Mouse (Mus musculus): ENCODE data around the gene Syt3. TPM values are rescaled to one million over a fixed set of nuclear protein-coding genes. Genes with fewer than 3 reads are reported as not detected.

Gene Syt3
- polyA plus RNA-seq, 1 experiment from 2014 or later: 1.5 TPM

GRCm38 (mm10) chr7:44343459-44344015 is 40.4 kb upstream of the Syt3 start:
- Histone ChIP-seq H3K4me3 (replicated peaks; ENCODE audit: low read length) (no peak overlapping the region), H3K4me2 (ENCODE audit: low read depth, low read length) (no peak overlapping the region), H3K27ac (ENCODE audit: low read length) (no peak overlapping the region), H3K27me3 (ENCODE audit: control insufficient read depth, insufficient read depth, low read length) (peaks cover 2% of the 10 kb centered on the region; the same call in 1 of the 2 replicates), H3K9me3 (replicated peaks; ENCODE audit: control insufficient read depth, low read length) (no peaks in the 10 kb centered on the region), H3K9ac (ENCODE audit: low read length) (no peak overlapping the region), H3K36me3 (ENCODE audit: control insufficient read depth, insufficient read depth, low read length) (no peaks in the 10 kb centered on the region), H3K4me1 (ENCODE audit: control insufficient read depth, insufficient read depth, low read length) (no peaks in the 10 kb centered on the region)
- WGBS: 23% methylated on average over 11 of the region's 11 CpGs
- peak; percentile 26; the same call in 1 of the 2 replicates for ATAC-seq (ENCODE audit: insufficient read depth, low FRiP score)

- Histone ChIP-seq H3K36me3 (ENCODE audit: control insufficient read depth, insufficient read depth, low read length) (no peaks in the 10 kb centered on the region), H3K27me3 (ENCODE audit: control insufficient read depth, insufficient read depth, low read length) (peaks cover 6% of the 10 kb centered on the region; the same call in 1 of the 2 replicates), H3K4me3 (replicated peaks; ENCODE audit: low read length) (no peak overlapping the region), H3K4me2 (ENCODE audit: low read depth, low read length) (no peak overlapping the region), H3K27ac (ENCODE audit: low read length) (no peak overlapping the region), H3K9ac (ENCODE audit: low read length) (no peak overlapping the region), H3K9me3 (replicated peaks; ENCODE audit: control insufficient read depth, low read length) (no peaks in the 10 kb centered on the region), H3K4me1 (ENCODE audit: control insufficient read depth, insufficient read depth, low read length) (no peaks in the 10 kb centered on the region)
- 70% methylated on average over 12 of the region's 12 CpGs for WGBS
- ATAC-seq (ENCODE audit: insufficient read depth, low FRiP score): no peak
Observed at GRCm38 (mm10) chr7:44344622-44345021, 39.3 kb upstream of the Syt3 start.

- no peaks in the 10 kb centered on the region for H3K9me3 ChIP-seq (replicated peaks; ENCODE audit: control insufficient read depth, low read length)
- no peak overlapping the region for H3K27ac ChIP-seq (ENCODE audit: low read length)
- H3K4me3 ChIP-seq (replicated peaks; ENCODE audit: low read length): no peak overlapping the region
- ATAC-seq (ENCODE audit: insufficient read depth, low FRiP score): no peak
- H3K4me2 ChIP-seq (ENCODE audit: low read depth, low read length): no peak overlapping the region
- H3K9ac ChIP-seq (ENCODE audit: low read length): no peak overlapping the region
- peaks cover 17% of the 10 kb centered on the region; the same call in 1 of the 2 replicates for H3K4me1 ChIP-seq (ENCODE audit: control insufficient read depth, insufficient read depth, low read length)
- H3K36me3 ChIP-seq (ENCODE audit: control insufficient read depth, insufficient read depth, low read length): no peaks in the 10 kb centered on the region
- H3K27me3 ChIP-seq (ENCODE audit: control insufficient read depth, insufficient read depth, low read length): peaks cover 38% of the 10 kb centered on the region
- WGBS: 28% methylated on average over 3 of the region's 3 CpGs
Observed at GRCm38 (mm10) chr7:44349043-44349442, 34.9 kb upstream of the Syt3 start.

- peak; percentile 47; the same call in 1 of the 2 replicates for ATAC-seq (ENCODE audit: insufficient read depth, low FRiP score)
- Histone ChIP-seq H3K36me3 (ENCODE audit: control insufficient read depth, insufficient read depth, low read length) (no peaks in the 10 kb centered on the region), H3K4me2 (ENCODE audit: low read depth, low read length) (peak overlapping the region; percentile 56), H3K4me3 (replicated peaks; ENCODE audit: low read length) (peak overlapping the region; percentile 32), H3K9me3 (replicated peaks; ENCODE audit: control insufficient read depth, low read length) (no peaks in the 10 kb centered on the region), H3K4me1 (ENCODE audit: control insufficient read depth, insufficient read depth, low read length) (peaks cover 17% of the 10 kb centered on the region; the same call in 1 of the 2 replicates), H3K27ac (ENCODE audit: low read length) (no peak overlapping the region), H3K9ac (ENCODE audit: low read length) (peak overlapping the region; percentile 38; the same call in 1 of the 2 replicates), H3K27me3 (ENCODE audit: control insufficient read depth, insufficient read depth, low read length) (peaks cover 59% of the 10 kb centered on the region)
- WGBS: 4% methylated on average over 25 of the region's 25 CpGs
Observed at GRCm38 (mm10) chr7:44350957-44351711, 32.8 kb upstream of the Syt3 start.

DNA sequence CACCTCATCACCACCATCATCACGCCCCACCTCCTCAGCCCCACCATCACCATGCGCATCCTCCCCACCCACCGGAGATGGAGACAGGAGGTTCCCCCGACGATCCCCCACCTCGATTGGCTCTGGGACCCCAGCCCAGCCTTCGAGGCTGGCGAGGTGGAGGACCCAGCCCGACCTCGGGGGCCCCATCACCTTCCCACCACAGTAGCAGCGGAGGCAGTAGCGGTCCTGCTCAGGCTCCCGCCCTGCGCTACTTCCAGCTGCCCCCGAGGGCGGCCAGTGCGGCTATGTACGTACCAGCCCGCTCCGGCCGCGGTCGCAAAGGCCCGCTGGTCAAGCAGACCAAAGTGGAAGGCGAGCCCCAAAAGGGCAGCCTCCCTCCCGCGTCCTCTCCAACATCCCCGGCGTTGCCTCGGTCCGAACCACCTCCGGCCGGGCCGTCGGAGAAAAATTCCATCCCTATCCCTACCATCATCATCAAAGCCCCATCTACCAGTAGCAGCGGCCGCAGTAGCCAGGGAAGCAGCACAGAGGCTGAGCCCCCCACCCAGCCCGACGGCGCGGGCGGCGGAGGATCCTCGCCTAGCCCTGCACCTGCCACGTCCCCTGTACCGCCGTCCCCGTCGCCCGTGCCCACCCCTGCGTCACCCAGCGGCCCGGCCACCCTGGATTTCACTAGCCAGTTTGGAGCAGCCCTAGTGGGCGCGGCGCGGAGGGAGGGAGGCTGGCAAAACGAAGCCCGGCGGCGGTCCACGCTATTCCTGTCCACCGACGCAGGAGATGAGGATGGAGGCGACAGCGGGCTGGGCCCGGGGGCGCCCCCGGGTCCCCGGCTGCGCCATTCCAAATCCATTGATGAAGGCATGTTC is 31.8 kb upstream of the Syt3 start:
- H3K4me1 ChIP-seq (ENCODE audit: control insufficient read depth, insufficient read depth, low read length): peaks cover 21% of the 10 kb centered on the region; the same call in 1 of the 2 replicates
- no peak overlapping the region for H3K4me2 ChIP-seq (ENCODE audit: low read depth, low read length)
- peak overlapping the region; percentile 5; the same call in 1 of the 2 replicates for H3K9ac ChIP-seq (ENCODE audit: low read length)
- H3K9me3 ChIP-seq (replicated peaks; ENCODE audit: control insufficient read depth, low read length): no peaks in the 10 kb centered on the region
- peaks cover 68% of the 10 kb centered on the region for H3K27me3 ChIP-seq (ENCODE audit: control insufficient read depth, insufficient read depth, low read length)
- H3K36me3 ChIP-seq (ENCODE audit: control insufficient read depth, insufficient read depth, low read length): no peaks in the 10 kb centered on the region
- 5% methylated on average over 71 of the region's 71 CpGs for WGBS
- H3K4me3 ChIP-seq (replicated peaks; ENCODE audit: low read length): no peak overlapping the region
- no peak overlapping the region for H3K27ac ChIP-seq (ENCODE audit: low read length)
- ATAC-seq (ENCODE audit: insufficient read depth, low FRiP score): no peak

- 0 out of 2 replicates have a peak overlapping the region, but pooled peaks have one; percentile 5 for H3K4me2 ChIP-seq (ENCODE audit: low read depth, low read length)
- 3% methylated on average over 68 of the region's 71 CpGs for WGBS
Observed at GRCm38 (mm10) chr7:44352750-44353600, 30.9 kb upstream of the Syt3 start.

DNA sequence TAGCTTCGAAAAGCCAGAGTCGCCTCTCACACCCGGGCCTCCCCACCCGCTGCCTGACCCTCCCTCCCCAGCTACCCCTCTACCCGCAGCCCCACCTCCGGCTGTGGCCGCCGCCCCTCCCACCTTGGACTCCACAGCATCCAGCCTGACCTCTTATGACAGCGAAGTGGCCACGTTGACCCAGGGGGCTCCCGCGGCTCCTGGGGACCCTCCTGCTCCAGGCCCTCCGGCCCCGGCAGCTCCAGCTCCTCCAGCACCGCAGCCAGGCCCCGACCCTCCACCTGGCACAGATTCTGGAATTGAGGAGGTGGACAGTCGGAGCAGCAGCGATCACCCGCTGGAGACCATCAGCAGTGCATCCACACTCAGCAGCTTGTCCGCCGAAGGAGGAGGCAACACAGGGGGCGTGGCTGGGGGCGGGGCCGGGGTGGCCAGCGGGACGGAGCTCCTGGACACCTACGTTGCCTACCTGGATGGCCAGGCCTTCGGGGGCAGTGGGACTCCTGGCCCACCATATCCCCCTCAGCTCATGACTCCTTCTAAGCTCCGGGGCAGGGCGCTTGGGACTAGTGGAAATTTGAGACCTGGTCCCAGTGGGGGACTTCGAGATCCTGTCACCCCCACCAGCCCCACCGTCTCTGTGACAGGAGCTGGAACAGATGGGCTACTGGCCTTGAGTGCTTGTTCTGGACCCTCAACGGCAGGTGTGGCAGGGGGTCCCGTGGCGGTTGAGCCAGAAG is 30.1 kb upstream of the Syt3 start:
- ATAC-seq (ENCODE audit: insufficient read depth, low FRiP score): no peak
- Histone ChIP-seq H3K4me1 (ENCODE audit: control insufficient read depth, insufficient read depth, low read length) (peaks cover 21% of the 10 kb centered on the region; the same call in 1 of the 2 replicates), H3K27ac (ENCODE audit: low read length) (no peak overlapping the region), H3K4me2 (ENCODE audit: low read depth, low read length) (0 out of 2 replicates have a peak overlapping the region, but pooled peaks have one; percentile 3), H3K4me3 (replicated peaks; ENCODE audit: low read length) (0 out of 2 replicates have a peak overlapping the region, but pooled peaks have one; percentile 8), H3K36me3 (ENCODE audit: control insufficient read depth, insufficient read depth, low read length) (no peaks in the 10 kb centered on the region), H3K27me3 (ENCODE audit: control insufficient read depth, insufficient read depth, low read length) (peaks cover 82% of the 10 kb centered on the region), H3K9ac (ENCODE audit: low read length) (no peak overlapping the region), H3K9me3 (replicated peaks; ENCODE audit: control insufficient read depth, low read length) (no peaks in the 10 kb centered on the region)
- 1% methylated on average over 35 of the region's 35 CpGs for WGBS

More at GRCm38 (mm10) chr7:44352750-44353600, 30.9 kb upstream of the Syt3 start:
- H3K9me3 ChIP-seq (replicated peaks; ENCODE audit: control insufficient read depth, low read length): no peaks in the 10 kb centered on the region
- H3K36me3 ChIP-seq (ENCODE audit: control insufficient read depth, insufficient read depth, low read length): no peaks in the 10 kb centered on the region
- ATAC-seq (ENCODE audit: insufficient read depth, low FRiP score): no peak
- peaks cover 77% of the 10 kb centered on the region for H3K27me3 ChIP-seq (ENCODE audit: control insufficient read depth, insufficient read depth, low read length)
- peak overlapping the region; percentile 8 for H3K4me3 ChIP-seq (replicated peaks; ENCODE audit: low read length)
- no peak overlapping the region for H3K27ac ChIP-seq (ENCODE audit: low read length)
- peaks cover 21% of the 10 kb centered on the region; the same call in 1 of the 2 replicates for H3K4me1 ChIP-seq (ENCODE audit: control insufficient read depth, insufficient read depth, low read length)
- H3K9ac ChIP-seq (ENCODE audit: low read length): peak overlapping the region; percentile 5; the same call in 1 of the 2 replicates

- Histone ChIP-seq H3K9me3 (replicated peaks; ENCODE audit: control insufficient read depth, low read length) (no peaks in the 10 kb centered on the region), H3K4me3 (replicated peaks; ENCODE audit: low read length) (no peak overlapping the region), H3K4me1 (ENCODE audit: control insufficient read depth, insufficient read depth, low read length) (peaks cover 26% of the 10 kb centered on the region), H3K27me3 (ENCODE audit: control insufficient read depth, insufficient read depth, low read length) (peaks cover 79% of the 10 kb centered on the region), H3K9ac (ENCODE audit: low read length) (no peak overlapping the region), H3K4me2 (ENCODE audit: low read depth, low read length) (no peak overlapping the region), H3K36me3 (ENCODE audit: control insufficient read depth, insufficient read depth, low read length) (no peaks in the 10 kb centered on the region), H3K27ac (ENCODE audit: low read length) (no peak overlapping the region)
- ATAC-seq (ENCODE audit: insufficient read depth, low FRiP score): no peak
- WGBS: 76% methylated on average over 6 of the region's 6 CpGs
Observed at GRCm38 (mm10) chr7:44355411-44355810, 28.5 kb upstream of the Syt3 start.
